Mouse (Mus musculus) CH12.LX (cell line): ENCODE results near the gene Spink4.

Experiments
- CHD2 ChIP-seq: IDR thresholded peaks from 2 replicates; pipeline ENCODE4 v1.6.1; 2011; ENCODE audit warnings: low read length, improper control_type of control experiment
- CTCF ChIP-seq, 2 experiments: IDR thresholded peaks in 1 of 2; conservative IDR thresholded peaks in 1 of 2; 2 replicates each; pipeline ENCODE4 v1.5.1; 2011 to 2012; ENCODE audit warnings: low read depth in 2 of 2, low read length in 2 of 2, improper control_type of control experiment in 1 of 2, inconsistent platforms in 1 of 2, mild to moderate bottlenecking in 1 of 2, moderate library complexity in 1 of 2
- NELFE ChIP-seq: IDR thresholded peaks from 2 replicates; pipeline ENCODE4 v1.6.1; 2011; ENCODE audit warnings: low read depth, low read length, improper control_type of control experiment
- POLR2A ChIP-seq: IDR thresholded peaks from 2 replicates; pipeline ENCODE4 v1.6.1; 2011; ENCODE audit warnings: low read depth, mild to moderate bottlenecking, improper control_type of control experiment, low read length
- POLR2AphosphoS2 ChIP-seq: IDR thresholded peaks from 2 replicates; pipeline ENCODE4 v1.6.1; 2011; ENCODE audit warnings: low read depth, low read length, improper control_type of control experiment
- USF2 ChIP-seq: conservative IDR thresholded peaks from 2 replicates; pipeline ENCODE4 v1.6.1; 2011; ENCODE audit warnings: low read depth, low read length, improper control_type of control experiment

DNA sequence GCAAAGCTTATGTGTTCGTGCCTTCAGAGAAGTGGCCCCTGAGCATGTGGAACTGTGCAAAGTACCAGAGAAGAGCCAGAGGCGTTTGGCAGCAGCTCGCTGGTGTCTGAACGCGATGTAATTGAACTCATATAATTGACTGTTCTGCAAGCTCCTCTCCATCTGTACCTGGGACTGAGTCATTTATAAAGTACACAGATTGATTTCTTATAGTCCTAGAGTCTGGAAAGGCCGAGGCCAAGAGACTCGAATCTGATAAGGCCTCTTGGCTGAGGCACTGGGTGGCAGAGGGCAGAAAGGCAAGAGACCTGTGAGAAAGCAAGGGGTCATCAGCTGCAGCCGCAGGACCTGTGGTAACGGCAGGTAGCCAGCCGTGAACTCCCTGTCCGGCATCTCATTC is 31.0 kb upstream of the Spink4 start:
- no peak for TF ChIP-seq POLR2A
- no peak for TF ChIP-seq USF2
- TF ChIP-seq NELFE, result no peak
- no peak for TF ChIP-seq CHD2
- TF ChIP-seq CTCF (conservative IDR thresholded peaks at IDR 0.05 in 1 of 2, IDR thresholded peaks at IDR 0.05 in 1 of 2; ENCODE audit: low read depth in 2 of 2, low read length in 2 of 2), result no peak
- TF ChIP-seq POLR2AphosphoS2, result no peak
